Mouse (Mus musculus) midbrain, embryonic 16.5 days (tissue): ENCODE measurements around the gene Tmem52b. TPM values are rescaled to one million over a fixed set of nuclear protein-coding genes. Genes with fewer than 3 reads are reported as not detected.

Source experiments
- ATAC-seq: fragments of 200-750 bp; cut with Nextera tagmentation; 2 replicates; pipeline ENCODE4 v1.8.0; 2017; ENCODE audit warnings: moderate TSS enrichment
- H3K27ac ChIP-seq: fragments of 300-500 bp; sonication (generic); 2 replicates; pipeline ENCODE4 v1.5.1; 2014; ENCODE audit warnings: mild to moderate bottlenecking, low read length, mixed read lengths
- H3K27me3 ChIP-seq: fragments of 300-500 bp; sonication (generic); 2 replicates; pipeline ENCODE4 v1.6.1; 2014; ENCODE audit warnings: low read depth, low read length, mixed read lengths; ENCODE audit not compliant: control insufficient read depth, insufficient read depth
- H3K36me3 ChIP-seq: fragments of 300-500 bp; sonication (generic); 2 replicates; pipeline ENCODE4 v1.6.1; 2014; ENCODE audit warnings: mild to moderate bottlenecking, low read length, moderate library complexity, mixed read lengths; ENCODE audit not compliant: control insufficient read depth, insufficient read depth
- H3K4me1 ChIP-seq: fragments of 300-500 bp; sonication (generic); 2 replicates; pipeline ENCODE4 v1.6.1; 2014; ENCODE audit warnings: mild to moderate bottlenecking, low read length, mixed read lengths; ENCODE audit not compliant: control insufficient read depth, insufficient read depth
- H3K4me2 ChIP-seq: fragments of 300-500 bp; sonication (generic); 2 replicates; pipeline ENCODE4 v1.6.1; 2014; ENCODE audit warnings: mild to moderate bottlenecking, low read length, mixed read lengths
- H3K4me3 ChIP-seq: fragments of 300-500 bp; sonication (generic); 2 replicates; pipeline ENCODE4 v1.5.1; 2014; ENCODE audit warnings: low read depth, mild to moderate bottlenecking, low read length, moderate library complexity, mixed read lengths
- H3K9ac ChIP-seq: fragments of 300-500 bp; sonication (generic); 2 replicates; pipeline ENCODE4 v1.6.1; 2014; ENCODE audit warnings: low read depth, low read length, mixed read lengths
- H3K9me3 ChIP-seq: fragments of 300-500 bp; sonication (generic); replicated peaks from 2 replicates; pipeline ENCODE4 v1.6.1; 2014; ENCODE audit warnings: mild to moderate bottlenecking, low read length, mixed read lengths; ENCODE audit not compliant: control insufficient read depth, poor library complexity, severe bottlenecking
- WGBS: fragments of 180-500 bp; shearing (Covaris S2); extraction: QIAGEN DNeasy Blood & Tissue Kit; methylation state at CpG from one replicate; pipeline ENCODE4 v1.1.7; 2014; 5-methylcytosine and 5-hydroxymethylcytosine counted together
- polyA plus RNA-seq: library from polyadenylated mRNA; unstranded; fragments of >200 nt; fragmentation: Nextera tagmentation; extraction: Ambion mirVana; gene quantifications from 2 replicates; pipeline ENCODE4 v1.2.1, GENCODE M21; 2015

Tmem52b gene
- polyA plus RNA-seq, 1 experiment from 2014 or later = not detected

DNA sequence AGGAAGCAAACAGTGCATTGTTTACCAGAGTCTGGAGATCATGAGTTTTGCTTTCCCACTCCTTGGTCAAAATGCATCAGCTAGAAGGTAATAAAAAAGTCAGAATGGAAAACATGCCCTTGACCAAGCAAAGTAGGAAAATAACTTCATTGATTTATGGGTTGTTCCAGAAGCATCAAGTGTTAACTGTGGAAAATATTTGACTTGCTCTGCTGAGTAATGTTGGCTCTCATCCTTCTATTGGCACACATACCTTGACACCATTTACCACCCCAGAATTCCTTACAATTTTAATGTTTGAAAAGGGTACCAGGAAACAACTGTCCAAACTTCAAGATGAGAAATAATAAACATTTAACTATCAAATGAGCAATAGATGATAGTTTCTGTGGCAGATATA lies 13.7 kb downstream of the Tmem52b start:
- H3K4me2 ChIP-seq = no peak overlapping the region
- no peaks in the 10 kb centered on the region for H3K4me1 ChIP-seq
- H3K27me3 ChIP-seq = no peaks in the 10 kb centered on the region
- H3K9ac ChIP-seq = no peak overlapping the region
- ATAC-seq = no peak
- no peak overlapping the region for H3K27ac ChIP-seq
- no peak overlapping the region for H3K4me3 ChIP-seq
- no peaks in the 10 kb centered on the region for H3K9me3 ChIP-seq
- H3K36me3 ChIP-seq = no peaks in the 10 kb centered on the region

DNA sequence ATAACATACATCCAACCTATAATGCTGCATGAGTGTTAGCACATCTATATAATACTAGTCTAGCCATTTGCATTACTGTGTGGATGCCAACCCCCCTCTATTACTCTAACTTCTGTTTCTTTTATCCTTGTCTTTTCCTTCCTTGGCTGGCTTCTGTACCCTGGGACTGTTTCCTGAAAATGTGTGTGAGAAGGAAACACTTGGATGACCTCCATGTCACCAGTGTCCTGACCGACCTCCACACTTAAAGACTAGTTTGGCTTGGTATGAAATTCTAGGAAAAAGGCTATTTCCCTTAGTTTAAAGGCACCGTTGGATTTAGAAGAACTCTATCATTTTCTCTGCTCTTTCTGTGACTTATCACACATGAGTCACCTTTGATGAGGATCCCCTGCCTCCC lies 15.1 kb downstream of the Tmem52b start:
- WGBS = 94% methylated on average over 2 of the region's 2 CpGs
- no peak for ATAC-seq
- H3K9me3 ChIP-seq = no peaks in the 10 kb centered on the region

DNA sequence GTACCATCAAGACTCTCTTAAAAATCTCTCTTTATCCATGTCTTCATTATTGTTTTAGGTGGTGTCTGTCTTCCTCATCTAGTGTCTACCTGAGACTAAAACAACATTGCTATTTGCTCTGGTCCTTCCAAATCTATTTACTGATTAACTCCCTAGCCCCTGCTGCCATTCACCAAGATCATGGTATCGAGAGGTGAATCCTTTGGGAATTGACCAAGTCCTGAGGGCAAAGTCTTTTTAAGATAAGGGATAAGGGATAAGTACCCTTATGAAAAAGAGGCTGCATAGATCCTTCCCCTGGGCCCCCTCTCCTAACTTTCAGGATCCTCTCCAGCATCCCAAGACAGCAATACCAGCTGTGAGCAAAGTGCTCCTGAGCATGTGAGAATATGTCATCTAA lies 17.2 kb downstream of the Tmem52b start:
- no peak overlapping the region for H3K4me3 ChIP-seq
- H3K27ac ChIP-seq = no peak overlapping the region
- no peak overlapping the region for H3K9ac ChIP-seq
- H3K4me2 ChIP-seq = no peak overlapping the region
- no peaks in the 10 kb centered on the region for H3K27me3 ChIP-seq
- peaks cover 9% of the 10 kb centered on the region for H3K4me1 ChIP-seq
- no peaks in the 10 kb centered on the region for H3K9me3 ChIP-seq
- WGBS = 81% methylated on average over 1 of the region's 1 CpGs
- no peaks in the 10 kb centered on the region for H3K36me3 ChIP-seq
- ATAC-seq = no peak

More for the DNA sequence above, 15.1 kb downstream of the Tmem52b start:
- Histone ChIP-seq H3K27me3 (no peaks in the 10 kb centered on the region), H3K4me1 (peaks cover 4% of the 10 kb centered on the region), H3K36me3 (no peaks in the 10 kb centered on the region), H3K27ac (no peak overlapping the region), H3K9ac (no peak overlapping the region), H3K4me2 (no peak overlapping the region), H3K4me3 (no peak overlapping the region)

DNA sequence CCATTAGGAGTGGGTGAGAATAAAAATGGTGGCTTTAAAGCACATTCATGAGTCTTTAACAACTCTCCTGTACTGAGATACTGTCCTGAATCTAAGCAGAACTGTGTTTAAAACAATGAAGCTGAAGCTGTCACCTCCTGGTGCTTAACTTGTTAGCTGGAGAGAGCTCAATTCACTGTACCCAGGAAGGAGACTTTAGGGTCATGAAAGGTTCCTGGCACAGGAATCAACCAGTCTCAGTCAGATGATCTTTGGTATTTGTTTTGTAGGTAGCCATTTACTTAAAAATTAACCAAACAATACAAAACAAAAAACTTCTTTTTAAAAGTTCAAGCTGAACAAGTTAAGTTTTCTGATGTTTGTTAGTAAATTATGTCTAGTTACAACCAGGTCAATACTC lies 17.9 kb downstream of the Tmem52b start:
- Histone ChIP-seq H3K9me3 (no peaks in the 10 kb centered on the region), H3K4me3 (no peak overlapping the region), H3K27ac (no peak overlapping the region), H3K4me1 (peaks cover 15% of the 10 kb centered on the region), H3K4me2 (no peak overlapping the region), H3K27me3 (no peaks in the 10 kb centered on the region), H3K9ac (no peak overlapping the region), H3K36me3 (no peaks in the 10 kb centered on the region)
- ATAC-seq = no peak

DNA sequence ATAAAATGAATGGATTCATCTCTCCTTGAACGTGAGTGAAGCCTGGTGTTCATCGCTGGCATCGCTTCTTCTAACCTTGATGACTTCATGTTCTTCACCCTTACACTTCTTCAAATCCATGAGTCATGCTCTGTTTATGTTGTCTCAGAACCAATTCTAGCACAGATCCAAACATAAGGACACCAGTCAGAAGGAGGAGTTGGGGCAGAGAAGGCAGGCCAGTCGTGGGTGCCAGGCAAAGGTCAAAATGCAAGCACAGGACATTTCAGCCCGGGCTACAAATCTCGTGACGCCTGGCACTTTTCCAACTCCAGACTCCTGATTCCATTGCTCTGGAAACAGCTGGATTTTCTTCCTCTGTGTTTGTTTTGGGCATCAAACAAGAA lies 20.2 kb downstream of the Tmem52b start:
- Histone ChIP-seq H3K4me1 (peaks cover 29% of the 10 kb centered on the region), H3K9me3 (no peaks in the 10 kb centered on the region), H3K4me3 (peak overlapping the region; percentile 88), H3K4me2 (peak overlapping the region; percentile 84), H3K27me3 (no peaks in the 10 kb centered on the region), H3K9ac (peak overlapping the region; percentile 92), H3K36me3 (no peaks in the 10 kb centered on the region), H3K27ac (peak overlapping the region; percentile 94)
- WGBS = 30% methylated on average over 7 of the region's 7 CpGs
- ATAC-seq = peak; percentile 23

DNA sequence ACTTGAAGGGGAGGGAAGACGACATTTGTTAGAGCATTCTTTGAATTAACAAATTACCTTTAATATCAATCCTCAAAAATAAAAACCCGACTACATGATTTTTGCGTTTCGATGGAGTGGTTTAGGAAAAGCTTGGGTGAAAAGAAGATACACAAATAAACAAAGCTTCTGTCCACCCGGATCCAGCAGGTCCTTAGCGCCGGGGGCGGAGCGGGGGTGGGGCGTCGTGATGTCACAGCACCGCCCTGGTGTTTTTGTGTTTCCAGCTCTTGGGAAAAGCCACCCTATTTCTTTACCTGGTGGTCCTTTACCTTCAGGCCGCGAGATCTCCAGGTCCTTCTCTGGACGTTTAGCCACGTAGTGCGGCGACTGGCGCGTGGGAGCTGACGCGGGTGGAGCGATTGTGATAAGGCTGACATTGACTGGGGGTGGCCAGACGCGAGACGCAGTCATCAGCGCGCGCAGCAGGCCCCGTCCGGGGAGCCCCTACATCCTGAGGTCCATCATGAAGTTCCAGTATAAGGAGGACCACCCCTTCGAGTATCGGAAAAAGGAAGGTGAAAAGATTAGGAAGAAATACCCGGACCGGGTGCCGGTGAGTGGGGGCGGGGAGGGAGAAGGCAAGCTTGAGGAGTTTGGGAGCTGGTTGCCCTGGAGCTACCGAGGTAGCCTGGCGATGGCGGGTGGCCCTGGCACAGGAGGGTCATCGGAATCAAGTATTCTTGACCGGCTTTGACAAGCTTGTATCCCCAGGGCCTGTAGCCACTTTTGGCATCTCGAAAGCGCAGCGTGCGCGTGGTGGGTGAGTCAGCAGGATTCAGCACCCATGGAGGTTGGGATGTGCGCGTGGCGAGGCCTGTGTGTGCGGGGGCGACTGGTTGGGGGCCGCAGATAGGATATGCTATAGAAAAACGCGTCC lies 20.8 kb downstream of the Tmem52b start, which contains the start of gene Gabarapl1:
Gabarapl1 (plus strand) TSS at position 219 of the 919 bp plus-strand sequence.
- Histone ChIP-seq H3K36me3 (peaks cover under 1% of the 10 kb centered on the region; the same call in 1 of the 2 replicates), H3K4me1 (peaks cover 29% of the 10 kb centered on the region), H3K9me3 (no peaks in the 10 kb centered on the region), H3K4me2 (peak within 1 kb of the TSS; percentile 84), H3K27me3 (no peaks in the 10 kb centered on the region), H3K27ac (peak within 1 kb of the TSS; percentile 94), H3K9ac (peak within 1 kb of the TSS; percentile 92), H3K4me3 (peak within 1 kb of the TSS; percentile 88)
- ATAC-seq = peak; percentile 89
- under 1% methylated on average over 55 of the region's 55 CpGs for WGBS

DNA sequence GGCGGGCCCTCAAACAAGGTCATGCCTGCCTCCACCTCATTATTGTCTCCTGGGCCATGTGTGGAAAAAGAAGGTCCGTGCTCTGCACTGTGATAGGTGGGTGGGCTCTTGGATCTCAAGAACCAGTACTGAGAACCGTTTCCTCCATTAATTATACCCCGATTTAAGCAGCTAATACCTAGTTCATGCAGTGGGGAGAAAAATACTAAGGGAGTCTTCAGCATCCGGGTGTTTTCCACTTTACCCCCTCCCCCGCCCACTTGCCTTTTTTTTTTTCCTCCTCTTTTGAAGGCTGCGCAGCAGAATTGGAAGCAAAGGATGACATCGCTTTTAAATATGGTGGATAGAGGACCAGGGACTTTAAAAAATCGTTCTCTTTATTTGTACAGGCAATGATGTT lies 21.7 kb downstream of the Tmem52b start:
- Histone ChIP-seq H3K4me2 (peak overlapping the region; percentile 84), H3K4me1 (peaks cover 29% of the 10 kb centered on the region), H3K27me3 (no peaks in the 10 kb centered on the region), H3K27ac (peak overlapping the region; percentile 94), H3K4me3 (peak overlapping the region; percentile 88), H3K9me3 (no peaks in the 10 kb centered on the region), H3K9ac (peak overlapping the region; percentile 92), H3K36me3 (peaks cover 7% of the 10 kb centered on the region)
- WGBS = 4% methylated on average over 9 of the region's 9 CpGs
- peak; percentile 68 for ATAC-seq

DNA sequence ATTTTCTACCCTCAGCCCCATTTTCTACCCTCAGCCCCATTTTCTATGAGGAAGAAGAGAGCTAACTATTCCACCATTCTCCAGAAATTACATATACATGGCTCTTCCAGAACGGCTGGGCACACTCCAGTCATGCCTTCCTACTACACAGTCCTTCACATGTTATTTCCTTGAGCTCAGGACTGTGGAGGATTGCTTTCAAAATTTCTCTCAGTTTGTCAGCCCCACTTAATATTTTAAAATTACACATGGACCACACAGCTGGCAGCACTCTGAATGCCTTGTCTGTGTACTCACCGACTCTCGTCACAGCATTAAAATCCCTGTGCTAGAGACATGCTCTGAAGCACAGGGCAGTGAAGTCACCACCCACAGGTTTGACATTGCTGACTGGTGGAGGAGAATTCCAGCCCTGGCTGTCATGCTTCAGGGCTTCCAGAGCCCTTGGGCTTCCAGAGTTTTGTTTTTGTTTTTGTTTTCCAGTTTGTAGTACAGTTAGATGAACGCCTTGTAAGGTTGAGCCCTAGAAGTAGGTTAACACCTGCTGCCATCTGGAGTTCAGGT lies 22.4 kb downstream of the Tmem52b start:
- Histone ChIP-seq H3K27me3 (no peaks in the 10 kb centered on the region), H3K36me3 (peaks cover 14% of the 10 kb centered on the region), H3K27ac (peak overlapping the region; percentile 94), H3K9ac (peak overlapping the region; percentile 92), H3K9me3 (no peaks in the 10 kb centered on the region), H3K4me1 (peaks cover 29% of the 10 kb centered on the region), H3K4me3 (peak overlapping the region; percentile 88), H3K4me2 (peak overlapping the region; percentile 84)
- 26% methylated on average over 4 of the region's 4 CpGs for WGBS
- peak; percentile 33 for ATAC-seq

DNA sequence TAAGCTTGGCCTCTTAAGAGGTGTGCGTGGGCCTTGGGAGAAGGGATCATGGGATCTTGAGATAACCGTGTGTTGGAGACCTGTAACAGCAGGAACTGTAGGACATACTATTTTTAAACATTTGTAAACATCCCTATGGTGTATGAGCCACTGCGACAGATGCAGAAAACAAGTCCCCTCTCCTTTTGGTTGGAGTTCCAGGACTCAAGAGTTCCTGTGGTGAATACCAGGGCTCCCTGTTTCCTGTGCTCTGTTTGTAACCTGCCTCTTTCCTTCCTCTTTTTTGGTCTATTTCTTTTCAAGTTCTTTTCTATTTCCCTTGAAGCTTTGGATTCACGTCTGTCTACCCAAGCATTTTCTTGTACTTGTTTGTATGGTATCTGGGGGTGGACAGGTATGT lies 23.4 kb downstream of the Tmem52b start:
- Histone ChIP-seq H3K4me1 (peaks cover 29% of the 10 kb centered on the region), H3K9ac (no peak overlapping the region), H3K4me2 (peak overlapping the region; percentile 84), H3K27me3 (no peaks in the 10 kb centered on the region), H3K4me3 (peak overlapping the region; percentile 88), H3K36me3 (peaks cover 20% of the 10 kb centered on the region), H3K27ac (no peak overlapping the region), H3K9me3 (no peaks in the 10 kb centered on the region)
- ATAC-seq = no peak
- WGBS = 85% methylated on average over 4 of the region's 4 CpGs
